ENCODE assay signal across 12 mouse cellular contexts in genomic region chr14:72850884-72851283, GRCm38 (mm10).
"Had no signal": no experiment of that assay in that cellular context is flagged by ENCODE, and none has a peak within 500 bp of the region (broad histone marks: within the 10 kb centered on the region; RNA-seq: fewer than 3 reads in every experiment).

No protein-coding gene starts in this region.

- DNase-seq: liver, postnatal 0 days; lung, adult 2 months; lung, postnatal 14 days; lung, postnatal 36 days; retina, postnatal 1 day; right cerebral cortex, adult 18-20 months; right cerebral cortex, postnatal 25 days; right cerebral cortex, postnatal 4 days; spleen, adult 18-20 months; thymus, adult 18-20 months; thymus, postnatal 14 days; thymus, postnatal 36 days had no signal
